Mouse (Mus musculus): ENCODE data around the gene Hmox1.

DNA sequence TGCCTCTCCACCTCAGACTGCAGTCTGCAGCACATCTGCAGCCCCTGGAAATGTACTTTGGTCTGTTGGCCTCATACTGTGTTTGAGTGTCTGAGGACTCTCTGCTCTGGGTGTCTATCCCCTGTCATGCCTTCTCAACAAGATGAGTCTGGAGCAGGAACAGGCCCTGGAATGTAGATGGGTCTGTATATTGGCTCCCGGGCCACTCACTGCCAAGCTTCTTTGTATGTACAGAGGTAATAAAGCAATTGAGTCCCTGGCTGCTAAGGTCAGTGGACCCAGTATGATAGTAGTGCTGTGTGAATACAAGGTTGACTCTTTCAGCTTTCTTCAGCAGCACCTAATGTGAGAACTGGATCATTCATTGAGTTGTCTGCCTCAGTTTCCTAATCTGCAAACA, 34.0 kb downstream of the Hmox1 start:
- TF ChIP-seq EP300 (IDR thresholded peaks at IDR 0.05; ENCODE audit: low read depth) (no peak), CTCF (IDR thresholded peaks at IDR 0.05; ENCODE audit: low read depth) (no peak)

Data from liver, postnatal 0 days (tissue).